Mouse (Mus musculus): ENCODE results near the gene Rapgefl1. TPM values are rescaled to one million over a fixed set of nuclear protein-coding genes. Genes with fewer than 3 reads are reported as not detected.

The Rapgefl1 gene
- total and polyA plus RNA-seq, 3 experiments = 0.58 to 1.4 TPM; not detected in 1

DNA sequence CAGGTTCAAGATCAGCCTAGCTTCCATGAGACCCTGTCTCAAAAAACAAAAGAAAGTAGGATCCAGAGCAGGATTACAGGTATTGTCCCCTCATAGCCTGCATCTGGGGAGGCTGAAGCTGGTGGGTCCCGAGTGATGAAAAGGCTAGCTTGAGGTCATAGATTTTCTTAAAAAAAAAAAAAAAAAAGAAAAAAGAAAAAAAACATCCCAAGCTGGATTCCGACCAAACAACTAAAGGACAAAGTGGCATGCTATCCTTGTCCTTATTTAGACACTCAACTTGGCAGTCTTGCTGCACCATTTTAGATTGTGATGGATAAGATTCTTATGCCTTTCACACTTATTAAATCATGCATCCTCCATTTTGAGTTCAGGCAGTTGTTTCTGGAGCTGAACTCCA lies 28.2 kb upstream of the Rapgefl1 start:
- Histone ChIP-seq H3K4me3 (ENCODE audit: control insufficient read depth in 1 of 2, insufficient read depth in 1 of 2, low read depth in 2 of 2, low read length in 2 of 2) (peak overlapping the region in 1 of 2 experiments; percentile 93; a peak in 2 of 4 replicates), H3K9ac (ENCODE audit: control insufficient read depth, low read depth, low read length, poor library complexity, severe bottlenecking) (peak overlapping the region; percentile 77), H3K4me1 (ENCODE audit: control insufficient read depth in 1 of 2, insufficient read depth in 2 of 2, low read length in 2 of 2) (peaks cover 3 to 11% of the 10 kb centered on the region in 2 experiments; a peak in 3 of 4 replicates), H3K79me2 (ENCODE audit: control insufficient read depth, insufficient read depth, low read length, poor library complexity) (peaks cover 29% of the 10 kb centered on the region), H3K9me3 (replicated peaks; ENCODE audit: insufficient read depth, low read length) (no peaks in the 10 kb centered on the region), H3K27me3 (ENCODE audit: control insufficient read depth in 1 of 2, insufficient read depth in 2 of 2, low read length in 2 of 2) (no peaks in the 10 kb centered on the region), H3K36me3 (ENCODE audit: control insufficient read depth in 1 of 2, insufficient read depth in 2 of 2, low read length in 2 of 2) (peaks cover 29 to 32% of the 10 kb centered on the region in 2 experiments), H3K27ac (ENCODE audit: control insufficient read depth, low read depth, low read length) (peak overlapping the region; percentile 76)
- TF ChIP-seq GATA1 (IDR thresholded peaks at IDR 0.05; ENCODE audit: low read depth, low read length) (0 out of 2 replicates have a peak, but pooled peaks have one; percentile 23), ZNF384 (IDR thresholded peaks at IDR 0.05; ENCODE audit: low read depth, low read length) (peak; percentile 68), EP300 (IDR thresholded peaks at IDR 0.05; ENCODE audit: low read depth in 1 of 2, low read length in 2 of 2) (no peak), POLR2AphosphoS2 (IDR thresholded peaks at IDR 0.05; ENCODE audit: low read length) (no peak)
- DNase-seq (ENCODE audit: low read depth, low spot score) = no peak

DNA sequence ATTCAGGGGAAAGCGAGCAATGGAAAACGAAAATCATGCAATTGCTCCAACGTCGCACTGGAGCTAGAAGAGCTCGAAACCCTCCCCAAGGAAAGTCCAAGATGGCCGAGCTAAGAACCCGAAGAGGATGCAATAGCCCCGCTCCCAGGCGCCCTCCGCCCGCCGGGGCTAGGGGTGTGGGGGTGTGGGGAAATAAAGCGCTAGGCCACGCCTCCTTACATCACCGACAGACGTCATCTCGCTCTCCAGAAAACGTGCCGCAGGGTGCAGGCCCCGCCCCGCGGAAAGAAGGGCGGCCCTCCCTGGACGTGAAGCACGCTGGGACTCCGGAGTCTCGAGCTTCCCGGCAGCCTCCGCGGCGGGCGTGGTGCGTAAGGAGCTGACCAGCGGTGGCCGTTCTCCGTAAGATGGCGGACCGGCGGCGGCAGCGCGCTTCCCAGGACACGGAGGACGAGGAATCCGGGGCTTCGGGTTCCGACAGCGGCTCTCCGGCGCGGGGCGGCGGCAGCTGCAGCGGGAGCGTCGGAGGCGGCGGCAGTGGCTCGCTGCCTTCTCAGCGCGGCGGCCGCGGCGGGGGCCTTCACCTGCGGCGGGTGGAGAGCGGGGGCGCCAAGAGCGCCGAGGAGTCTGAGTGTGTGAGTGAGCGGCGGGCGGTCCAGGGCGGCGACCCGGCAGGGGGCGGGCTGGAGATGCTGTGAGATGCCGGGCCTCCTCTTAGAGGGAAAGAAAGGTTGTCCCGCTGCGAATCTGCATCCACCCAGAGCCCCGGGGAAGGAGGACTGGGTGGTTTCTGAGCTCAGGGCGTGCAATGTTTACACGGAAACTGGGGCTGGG lies 26.9 kb upstream of the Rapgefl1 start:
- Histone ChIP-seq H3K27ac (ENCODE audit: control insufficient read depth, low read depth, low read length) (peak overlapping the region; percentile 76), H3K27me3 (ENCODE audit: control insufficient read depth in 1 of 2, insufficient read depth in 2 of 2, low read length in 2 of 2) (no peaks in the 10 kb centered on the region), H3K79me2 (ENCODE audit: control insufficient read depth, insufficient read depth, low read length, poor library complexity) (peaks cover 37% of the 10 kb centered on the region), H3K9me3 (replicated peaks; ENCODE audit: insufficient read depth, low read length) (no peaks in the 10 kb centered on the region), H3K9ac (ENCODE audit: control insufficient read depth, low read depth, low read length, poor library complexity, severe bottlenecking) (peak overlapping the region; percentile 93), H3K4me1 (ENCODE audit: control insufficient read depth in 1 of 2, insufficient read depth in 2 of 2, low read length in 2 of 2) (peaks cover 3 to 11% of the 10 kb centered on the region in 2 experiments; a peak in 3 of 4 replicates), H3K4me3 (ENCODE audit: control insufficient read depth in 1 of 2, insufficient read depth in 1 of 2, low read depth in 2 of 2, low read length in 2 of 2) (peak overlapping the region; percentile 79 to 93), H3K36me3 (ENCODE audit: control insufficient read depth in 1 of 2, insufficient read depth in 2 of 2, low read length in 2 of 2) (peaks cover 21 to 34% of the 10 kb centered on the region in 2 experiments)
- DNase-seq (ENCODE audit: low read depth, low spot score) = peak; percentile 100
- peak; percentile 94 for TF ChIP-seq MXI1 (IDR thresholded peaks at IDR 0.05; ENCODE audit: low read depth, low read length)
- no peak for TF ChIP-seq MEF2A (IDR thresholded peaks at IDR 0.05; ENCODE audit: extremely low read depth, insufficient replicate concordance, low read depth, low read length, poor library complexity, severe bottlenecking)
- peak; percentile 73; the same call in 1 of the 2 replicates for TF ChIP-seq ETS1 (IDR thresholded peaks at IDR 0.05; ENCODE audit: low read depth, low read length)
- peak; percentile 94 to 97 for TF ChIP-seq POLR2A (IDR thresholded peaks at IDR 0.05; ENCODE audit: control insufficient read depth in 1 of 2, insufficient read depth in 1 of 2, low read depth in 1 of 2, low read length in 2 of 2, poor library complexity in 1 of 2)
- TF ChIP-seq UBTF (IDR thresholded peaks at IDR 0.05; ENCODE audit: borderline replicate concordance, insufficient read depth, low read depth, low read length) = peak; percentile 68; the same call in 1 of the 2 replicates
- peak; percentile 87 for TF ChIP-seq SIN3A (IDR thresholded peaks at IDR 0.05; ENCODE audit: low read length)
- TF ChIP-seq MAFK (IDR thresholded peaks at IDR 0.05; ENCODE audit: borderline replicate concordance, low read depth, low read length) = no peak
- TF ChIP-seq BHLHE40 (IDR thresholded peaks at IDR 0.05; ENCODE audit: borderline replicate concordance, low read depth, low read length) = peak; percentile 97
- peak; percentile 54 for TF ChIP-seq NRF1 (IDR thresholded peaks at IDR 0.05; ENCODE audit: insufficient read depth, low read depth, low read length, poor library complexity, severe bottlenecking)
- no peak for TF ChIP-seq USF2 (IDR thresholded peaks at IDR 0.05; ENCODE audit: borderline replicate concordance in 1 of 2, insufficient read depth in 1 of 2, low read depth in 1 of 2, low read length in 2 of 2)
- TF ChIP-seq MYB (IDR thresholded peaks at IDR 0.05; ENCODE audit: low read depth, low read length) = no peak
- TF ChIP-seq ZMIZ1 (IDR thresholded peaks at IDR 0.05; ENCODE audit: low read depth, low read length) = peak; percentile 93
- peak; percentile 79; the same call in 1 of the 2 replicates for TF ChIP-seq MYC (IDR thresholded peaks at IDR 0.05; ENCODE audit: low read depth, low read length)
- peak; percentile 56 for TF ChIP-seq TCF12 (IDR thresholded peaks at IDR 0.05; ENCODE audit: low read depth, low read length)
- TF ChIP-seq TBP (IDR thresholded peaks at IDR 0.05; ENCODE audit: low read depth, low read length) = peak; percentile 78
- peak; percentile 88; the same call in 1 of the 2 replicates for TF ChIP-seq POLR2AphosphoS2 (IDR thresholded peaks at IDR 0.05; ENCODE audit: low read length)
- TF ChIP-seq NELFE (IDR thresholded peaks at IDR 0.05; ENCODE audit: low read depth, low read length) = peak; percentile 96
- peak; percentile 43 for TF ChIP-seq ELF1 (IDR thresholded peaks at IDR 0.05; ENCODE audit: low read depth, low read length)
- peak; percentile 78; the same call in 1 of the 2 replicates for TF ChIP-seq MAX (IDR thresholded peaks at IDR 0.05; ENCODE audit: low read length)
- peak; percentile 88 for TF ChIP-seq HCFC1 (IDR thresholded peaks at IDR 0.05; ENCODE audit: low read depth, low read length)
- no peak for TF ChIP-seq SMC3 (IDR thresholded peaks at IDR 0.05; ENCODE audit: low read depth, low read length)
- 0 out of 2 replicates have a peak, but pooled peaks have one; percentile 66 for TF ChIP-seq MAZ (IDR thresholded peaks at IDR 0.05; ENCODE audit: low read depth, low read length)
- no peak; the same call in 1 of the 2 replicates for TF ChIP-seq KAT2A (conservative IDR thresholded peaks at IDR 0.05; ENCODE audit: low read depth, low read length)
- TF ChIP-seq CTCF (IDR thresholded peaks at IDR 0.05 in 2 of 3, conservative IDR thresholded peaks at IDR 0.05 in 1 of 3; ENCODE audit: control insufficient read depth in 1 of 3, insufficient read depth in 1 of 3, low read depth in 2 of 3, low read length in 3 of 3, poor library complexity in 1 of 3, severe bottlenecking in 1 of 3) = peak in 2 of 3 experiments; percentile 7 to 11; a peak in 1 of 6 replicates

Measured in MEL (cell line).